Mouse (Mus musculus): ENCODE measurements around the gene Gm9837.
"Not testable (repeated sequence)": the region's sequence is repeated elsewhere in the genome, so short reads cannot be mapped to it uniquely, and the experiment has no call there.

The Gm9837 gene

DNA sequence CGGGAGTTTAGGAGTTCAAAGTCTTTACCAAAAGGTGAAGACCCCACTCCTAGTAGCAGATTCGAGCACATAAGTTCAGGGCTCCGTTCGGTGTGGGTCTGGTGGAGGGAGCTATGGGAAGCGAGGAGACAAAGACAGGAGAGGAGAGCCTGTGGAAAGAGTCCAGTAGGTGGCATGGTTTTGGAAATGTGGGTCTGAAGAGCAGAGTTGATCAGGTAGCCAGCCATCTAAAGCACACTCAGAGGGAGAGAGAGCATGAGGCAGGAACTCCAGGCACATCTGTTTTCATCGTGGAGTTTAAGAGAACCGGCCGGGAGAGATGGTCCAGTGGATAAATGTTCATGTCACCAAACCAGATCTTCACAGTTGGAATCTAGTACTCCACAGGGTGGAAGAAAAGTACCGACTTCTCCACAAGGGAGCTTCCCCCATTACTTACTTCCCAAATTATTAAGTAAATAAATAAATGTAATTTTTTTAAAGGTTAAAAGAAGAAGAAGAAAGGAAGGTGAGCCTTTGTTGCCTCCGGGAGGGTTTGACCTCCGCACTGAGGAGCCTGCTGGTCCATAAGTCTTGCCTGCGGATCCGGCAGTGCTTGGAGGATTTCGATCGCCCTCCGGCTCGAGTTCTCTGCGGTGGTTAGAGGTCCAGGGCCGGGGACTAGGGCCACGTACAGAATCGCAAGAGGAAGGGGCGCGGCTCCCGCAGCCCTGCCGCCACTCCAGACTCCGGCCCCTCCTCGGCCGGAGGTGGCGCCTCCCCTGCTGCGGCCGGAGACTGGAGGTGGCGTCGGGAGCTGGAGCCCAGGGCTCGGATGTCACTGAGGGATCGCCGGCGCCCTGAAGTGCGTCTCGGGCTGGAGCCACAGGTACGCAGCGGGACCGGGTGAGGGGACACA, 13.6 kb downstream of the Gm9837 start, which contains the start of the genes Gm10447 and Shroom1:
TSS of gene Gm10447 (minus strand) at position 637 of the 898 bp plus-strand sequence.
TSS of gene Shroom1 (plus strand) at position 732 of the 898 bp plus-strand sequence.
- no peak for DNase-seq (ENCODE audit: low read depth)

DNA sequence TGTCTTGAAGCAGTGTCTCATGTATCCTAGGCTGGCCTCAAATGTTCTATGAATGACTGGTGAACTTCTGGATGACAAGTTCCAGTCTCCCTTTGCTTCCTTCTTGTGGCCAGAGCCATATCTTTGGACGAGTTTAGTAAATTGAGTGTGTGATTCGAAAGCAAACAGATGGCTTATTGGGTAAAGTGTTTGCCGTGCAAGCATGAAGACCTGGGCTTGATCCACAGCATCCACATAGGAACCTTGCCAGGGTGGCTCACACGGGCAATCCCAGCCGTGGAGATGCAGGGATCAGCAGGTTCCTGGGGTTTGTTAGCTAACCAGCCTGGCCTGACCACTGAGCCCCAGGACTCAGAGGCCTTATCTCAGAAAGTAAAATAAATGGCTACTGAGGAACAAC, 17.2 kb downstream of the Gm9837 start:
- no peak for DNase-seq (ENCODE audit: low read depth)

DNA sequence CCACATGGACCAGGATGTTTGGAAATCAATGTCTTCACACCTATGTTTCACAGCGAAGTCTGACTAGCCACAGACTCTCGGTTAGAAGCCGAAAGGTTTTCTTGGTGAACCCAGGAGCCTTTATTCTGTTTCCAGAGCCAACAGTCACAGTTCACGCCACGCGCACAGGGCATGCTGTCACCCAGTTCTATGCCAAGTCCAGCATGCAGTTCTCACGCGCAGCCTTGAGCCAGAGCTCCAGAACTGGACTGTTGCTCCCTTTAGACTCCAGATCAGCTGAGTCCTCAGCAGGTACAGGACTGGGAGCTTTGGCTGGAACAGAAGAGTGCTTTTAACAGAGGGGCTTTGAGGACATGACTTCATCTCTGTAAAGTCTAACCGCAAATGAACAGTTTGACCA, 17.9 kb downstream of the Gm9837 start:
- no peak for DNase-seq (ENCODE audit: low read depth)

DNA sequence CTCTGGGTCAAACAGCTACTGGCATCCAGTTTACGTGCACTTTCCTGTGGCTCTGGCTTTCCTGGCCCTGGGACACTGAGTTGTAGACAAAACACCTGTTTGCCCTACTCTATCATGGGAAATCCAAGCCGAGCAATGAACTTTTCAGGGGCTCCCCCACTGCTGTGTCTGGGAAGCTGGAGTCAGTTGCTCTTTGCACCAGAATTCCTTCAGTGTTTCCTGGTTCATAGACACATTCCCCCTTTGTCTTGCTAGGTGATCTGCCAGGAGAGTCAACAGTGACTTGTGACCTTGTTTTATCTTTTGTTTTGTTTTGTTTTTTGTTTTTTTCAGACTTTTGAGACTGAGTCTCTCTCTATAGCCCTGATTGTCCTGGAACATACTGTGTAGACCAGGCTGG, 18.9 kb downstream of the Gm9837 start:
- DNase-seq (ENCODE audit: low read depth): no peak

DNA sequence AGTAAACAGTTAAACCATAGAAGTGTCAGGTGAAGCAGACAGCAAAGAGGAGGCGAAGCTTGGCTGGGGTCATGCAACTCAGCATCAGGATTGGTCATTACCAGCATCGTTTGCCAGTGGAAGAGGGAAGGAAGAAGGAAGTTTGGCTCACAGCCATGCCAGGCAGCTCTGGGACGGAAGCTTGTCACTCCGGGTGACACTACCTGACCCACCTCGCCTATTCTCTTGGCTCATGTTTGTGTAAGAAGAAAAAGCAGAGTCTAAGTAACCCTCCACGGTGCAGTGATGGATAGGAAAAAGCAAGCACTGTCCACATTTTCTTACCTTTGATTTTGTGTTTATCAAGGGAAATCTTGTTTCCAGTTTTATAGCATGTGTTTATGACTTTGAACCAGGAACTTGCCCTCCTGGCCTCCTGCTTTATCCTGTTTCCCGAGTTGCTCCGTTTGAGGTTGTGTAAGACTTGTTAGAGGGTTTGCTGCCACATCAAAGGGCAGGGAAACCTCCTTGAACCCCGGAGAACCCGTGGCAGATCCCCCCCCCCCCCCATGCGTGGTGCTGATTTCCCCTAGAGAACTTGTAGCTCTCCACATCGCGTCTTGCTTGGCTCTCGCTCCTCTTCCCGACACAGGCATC, 20.1 kb downstream of the Gm9837 start:
- DNase-seq (ENCODE audit: low read depth): no peak

DNA sequence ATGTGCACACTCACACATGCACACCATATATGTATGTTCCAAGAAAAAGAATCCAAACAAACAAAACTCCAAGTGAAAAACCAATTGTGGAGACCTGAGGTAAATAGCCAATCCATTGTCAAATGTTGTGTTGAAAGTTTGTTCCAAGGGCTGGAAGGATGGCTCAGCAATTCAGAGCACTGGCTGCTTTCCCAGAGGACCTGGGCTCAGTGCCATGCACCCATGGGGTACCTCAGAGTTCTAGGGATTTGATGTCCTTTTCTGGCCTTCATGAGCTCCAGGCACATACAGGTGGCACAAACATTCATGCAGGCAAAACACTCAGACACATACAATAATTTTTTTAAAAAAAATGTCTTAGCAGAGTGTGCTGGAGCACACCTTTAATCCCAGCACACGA, 21.8 kb downstream of the Gm9837 start:
- no peak for DNase-seq (ENCODE audit: low read depth)

DNA sequence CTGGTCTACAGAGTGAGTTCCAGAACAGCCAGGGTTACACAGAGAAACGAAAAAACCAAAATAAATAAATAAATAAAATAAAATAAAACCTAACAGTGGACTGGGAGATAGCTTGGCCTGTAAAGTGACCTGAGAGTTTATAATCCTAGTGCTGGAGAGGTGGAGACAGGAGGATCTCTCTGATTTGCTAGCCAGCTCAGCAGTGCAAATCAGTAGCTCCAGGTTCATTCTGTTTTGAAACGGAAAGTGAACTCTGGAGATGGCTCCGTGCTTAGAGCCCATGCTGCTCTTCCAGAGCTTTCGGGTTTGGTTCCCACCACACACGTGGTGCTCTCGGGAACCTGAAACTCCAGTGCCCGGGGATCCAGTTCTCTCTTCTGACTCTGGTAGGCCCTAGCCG, 22.3 kb downstream of the Gm9837 start:
- no peak for DNase-seq (ENCODE audit: low read depth)

DNA sequence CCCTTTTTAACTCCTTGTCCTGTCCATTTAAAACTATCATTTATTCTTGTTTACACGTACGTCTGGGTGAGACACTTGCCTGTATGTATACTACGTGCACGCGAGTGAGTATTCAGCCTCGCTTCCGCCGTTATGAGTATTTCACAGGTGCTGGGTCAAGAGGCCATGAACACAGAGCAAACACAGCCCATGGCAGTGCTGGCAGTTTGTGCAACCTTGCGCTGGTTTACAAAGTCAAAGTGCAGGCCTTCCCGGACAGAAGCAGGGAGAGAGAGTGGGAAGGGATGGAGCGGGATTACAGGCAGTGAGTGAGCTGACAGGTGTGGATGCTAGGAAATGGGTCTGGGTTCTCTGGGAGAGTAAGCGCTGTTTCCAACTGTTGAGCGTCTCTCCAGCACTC, 24.1 kb downstream of the Gm9837 start:
- no peak for DNase-seq (ENCODE audit: low read depth)

DNA sequence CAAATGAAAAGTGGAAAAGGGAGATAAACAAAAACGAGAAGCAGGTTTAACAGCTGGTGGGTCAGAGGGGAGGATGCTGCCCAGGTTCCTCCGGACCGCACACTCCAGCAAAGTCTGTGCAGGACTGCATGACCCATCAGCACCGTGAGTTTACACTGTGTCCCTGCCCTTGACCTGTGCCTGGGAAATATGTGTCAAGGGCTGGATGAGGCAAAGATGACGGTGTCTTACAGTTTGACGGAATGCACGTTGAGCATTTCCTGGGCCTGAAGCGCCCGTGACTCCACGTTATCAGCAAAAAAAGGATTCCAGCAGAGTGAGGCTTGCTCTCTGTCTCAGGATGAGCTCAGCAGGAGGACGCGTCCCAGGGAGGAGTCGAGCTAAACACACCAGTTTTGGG, 24.7 kb downstream of the Gm9837 start:
- DNase-seq (ENCODE audit: low read depth): no peak

DNA sequence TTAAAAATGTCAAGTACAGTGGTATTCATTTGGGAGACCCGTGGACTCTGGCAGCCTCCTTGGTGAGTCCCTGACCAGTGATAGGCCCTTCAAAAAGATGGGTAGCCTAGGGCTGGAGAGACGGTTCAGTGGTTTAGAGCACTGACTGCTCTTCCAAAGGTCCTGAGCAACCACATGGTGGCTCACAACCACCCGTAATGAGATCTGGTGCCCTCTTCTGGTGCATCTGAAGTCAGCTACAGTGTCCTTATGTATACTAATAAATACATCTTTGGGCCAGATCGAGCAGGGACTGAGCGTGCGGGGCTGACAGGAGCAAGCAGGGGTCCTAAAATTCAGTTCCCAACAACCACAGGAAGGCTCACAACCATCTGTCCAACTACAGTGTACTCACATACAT, 26.4 kb downstream of the Gm9837 start:
- no peak for DNase-seq (ENCODE audit: low read depth)

DNA sequence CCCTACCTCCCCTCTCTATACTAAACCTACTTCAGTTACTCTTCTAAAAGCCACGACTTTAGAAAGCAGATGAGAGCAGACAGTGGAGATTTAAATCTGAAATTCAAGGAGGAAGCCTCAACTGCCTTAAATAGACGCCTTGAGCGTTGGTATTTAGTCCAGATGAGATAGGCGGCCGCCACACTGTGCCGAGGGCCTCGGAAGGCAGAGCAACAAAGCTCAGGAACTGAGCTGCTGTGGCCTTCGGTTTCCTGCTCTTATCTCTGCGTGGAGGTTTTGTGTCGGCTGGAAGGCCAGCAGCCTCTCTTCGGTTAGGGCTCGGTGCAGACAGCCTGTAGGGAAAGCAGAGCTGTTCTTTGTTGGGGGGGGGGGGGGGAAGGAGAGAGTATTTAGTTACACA, 28.4 kb downstream of the Gm9837 start:
- no peak for DNase-seq (ENCODE audit: low read depth)

DNA sequence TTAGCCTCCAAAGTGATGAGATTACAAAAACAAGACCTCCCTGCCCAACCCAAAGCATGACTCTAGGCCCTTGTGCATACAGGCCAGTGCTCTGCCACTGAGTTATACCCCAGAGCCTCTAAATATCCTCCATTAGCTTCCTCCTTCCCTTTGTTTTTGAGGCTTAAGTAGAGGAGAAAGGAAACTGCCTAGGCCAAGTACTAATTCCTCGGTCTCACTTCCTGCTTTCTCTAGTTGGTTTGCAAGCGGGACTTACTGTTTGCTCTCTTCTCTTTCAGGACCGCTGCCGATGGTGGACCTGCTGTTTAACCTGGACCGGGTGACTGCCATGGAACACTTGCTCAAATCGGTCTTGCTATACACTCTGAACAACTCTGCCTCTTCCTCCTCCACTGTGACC, 33.9 kb downstream of the Gm9837 start:
- no peak for DNase-seq (ENCODE audit: low read depth)

DNA sequence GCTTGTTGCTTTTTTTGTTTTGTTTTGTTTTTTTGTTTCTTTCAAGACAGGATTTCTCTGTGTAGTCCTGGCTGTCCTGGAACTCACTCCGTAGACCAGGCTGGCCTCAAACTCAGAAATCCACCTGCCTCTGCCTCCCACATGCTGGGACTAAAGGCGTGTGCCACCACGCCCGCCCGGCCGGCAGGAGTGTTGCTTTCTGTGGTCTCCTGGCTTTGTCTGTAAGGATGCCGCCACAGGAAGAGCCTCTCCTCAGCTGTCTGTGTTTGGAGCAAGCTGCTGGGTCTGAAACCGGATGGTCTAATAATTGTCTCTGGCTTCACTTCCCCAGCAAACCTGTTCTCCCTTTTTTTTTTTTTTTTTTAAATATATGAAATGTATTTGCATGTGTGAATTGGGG, 34.8 kb downstream of the Gm9837 start:
- DNase-seq (ENCODE audit: low read depth): no peak

DNA sequence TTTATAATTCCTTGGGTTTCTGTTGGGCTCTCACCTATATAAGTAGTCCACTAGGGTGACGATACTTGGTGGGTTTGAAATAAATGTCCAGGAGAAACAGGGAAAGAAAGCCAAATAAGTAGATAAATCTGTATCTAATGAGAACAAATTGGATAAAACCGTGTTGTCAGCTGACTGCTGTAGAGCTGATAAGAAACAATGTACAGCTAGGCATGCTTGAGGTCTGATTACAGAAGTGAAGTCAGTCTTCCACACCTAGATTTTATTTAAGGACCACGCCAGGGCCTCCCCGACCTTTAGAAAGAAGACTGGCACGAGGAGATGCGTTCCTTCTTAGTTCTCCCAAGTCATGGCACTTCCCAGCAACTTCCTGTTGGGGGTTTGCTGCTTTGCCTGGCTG, 37.2 kb downstream of the Gm9837 start:
- DNase-seq (ENCODE audit: low read depth): peak; percentile 37

DNA sequence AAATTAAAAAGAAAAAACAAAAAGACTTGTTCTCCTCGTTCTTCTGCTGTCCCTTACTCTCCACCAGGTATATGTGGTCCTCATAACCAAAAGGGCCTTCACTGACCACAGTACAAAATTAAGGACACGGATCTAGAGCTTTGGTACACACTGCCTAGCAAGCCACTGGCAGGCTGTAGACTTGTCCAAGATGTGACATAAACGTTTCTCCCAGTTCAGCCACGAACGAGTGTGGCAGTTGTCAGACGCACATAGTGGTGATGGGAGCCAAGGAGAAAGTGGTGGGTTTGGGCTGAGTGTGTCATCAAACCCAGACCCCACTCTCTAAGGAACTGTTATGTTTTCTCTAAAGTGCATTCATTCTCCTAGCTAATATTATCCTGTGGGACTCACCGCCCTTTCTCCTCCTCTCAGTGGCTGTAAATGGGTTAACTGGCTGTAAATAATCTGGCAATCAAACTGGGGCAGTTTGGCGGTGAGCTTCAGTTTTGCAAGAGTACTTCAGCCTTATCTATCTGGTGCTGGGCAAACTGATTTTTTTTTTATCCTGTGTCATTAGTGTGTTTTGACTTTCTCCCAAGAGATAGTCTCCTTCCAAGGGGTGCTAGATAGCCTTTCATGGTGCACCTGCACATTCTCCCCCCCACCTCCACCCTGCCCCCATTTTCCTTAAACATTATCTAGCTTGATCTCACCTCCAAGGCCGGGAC, 38.8 kb downstream of the Gm9837 start:
- peak; percentile 54 for DNase-seq (ENCODE audit: low read depth)

DNA sequence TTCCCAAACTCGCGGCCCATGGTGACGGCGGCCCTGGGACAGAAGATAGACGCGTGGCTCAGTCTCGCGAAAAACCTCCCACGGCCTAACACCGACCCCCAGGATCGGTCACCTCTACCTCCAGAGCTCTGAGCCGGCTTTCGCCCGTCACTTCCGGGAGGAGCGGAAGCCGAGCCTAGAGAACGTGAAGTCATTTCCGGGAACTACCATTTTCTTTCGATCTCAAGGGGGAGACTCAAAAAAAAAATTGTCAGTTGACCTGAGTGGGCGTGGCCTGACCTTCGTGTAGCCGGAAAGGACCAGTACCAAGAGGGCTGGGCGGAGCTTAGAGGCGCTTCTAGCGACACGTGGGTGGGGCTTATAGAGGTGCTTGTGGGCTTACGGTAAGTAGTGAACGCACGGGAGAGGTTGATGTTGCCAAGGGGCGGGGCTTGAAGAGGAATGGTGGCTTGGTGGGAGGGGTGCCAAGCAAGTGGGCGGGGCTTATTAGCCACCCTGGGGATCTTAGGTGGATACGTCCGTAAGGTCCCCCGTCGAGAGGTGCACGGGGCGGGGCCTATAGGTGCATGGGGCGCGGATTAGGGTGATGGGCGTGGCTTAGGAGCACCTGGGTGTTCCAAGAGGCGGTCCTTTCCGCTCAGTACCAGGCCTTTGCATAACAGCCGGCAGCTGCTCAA, 39.5 kb downstream of the Gm9837 start, which contains the start of the genes Uqcrq and Gdf9:
TSS of gene Uqcrq (minus strand) at position 162 of the 677 bp plus-strand sequence.
TSS of gene Gdf9 (plus strand) at position 354 of the 677 bp plus-strand sequence.
- DNase-seq (ENCODE audit: low read depth): peak; percentile 100

DNA sequence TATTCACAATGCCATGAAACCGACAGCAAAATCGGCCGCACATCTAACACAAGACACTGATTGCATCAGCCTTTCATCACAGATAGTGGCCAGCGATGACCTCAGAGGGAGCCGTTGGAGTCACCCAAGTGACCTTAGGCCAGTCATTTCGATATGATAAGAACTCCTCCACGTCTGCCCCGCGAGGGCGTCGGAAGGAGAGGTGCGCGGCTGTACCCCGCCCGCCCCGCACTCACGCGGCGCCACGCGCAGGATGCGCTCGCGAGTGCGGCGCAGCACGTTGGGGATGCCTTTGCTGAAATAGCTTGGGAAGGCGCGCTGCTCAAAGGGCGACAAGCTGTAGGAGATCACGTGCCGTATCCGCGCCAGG, 40.0 kb downstream of the Gm9837 start:
- no peak for DNase-seq (ENCODE audit: low read depth)

DNA sequence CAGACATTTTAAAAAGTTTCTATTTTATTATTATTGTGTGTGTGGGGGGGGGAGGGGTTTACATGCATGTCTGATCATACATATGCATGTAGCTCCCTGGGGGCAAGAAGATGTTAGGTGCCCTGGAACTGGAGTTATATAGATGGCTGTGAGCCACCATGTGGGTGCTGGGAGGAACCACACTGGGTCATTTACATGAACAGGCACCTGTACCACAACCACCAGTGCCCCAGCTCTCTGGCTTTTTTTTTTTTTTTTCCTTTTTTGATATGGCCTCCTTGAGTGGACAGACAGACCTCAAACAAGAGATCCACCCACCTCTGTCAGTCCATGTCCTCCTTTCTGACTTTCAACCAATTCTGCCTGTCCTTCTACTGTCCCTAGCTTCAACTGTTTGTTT, 41.1 kb downstream of the Gm9837 start:
- no peak for DNase-seq (ENCODE audit: low read depth)

DNA sequence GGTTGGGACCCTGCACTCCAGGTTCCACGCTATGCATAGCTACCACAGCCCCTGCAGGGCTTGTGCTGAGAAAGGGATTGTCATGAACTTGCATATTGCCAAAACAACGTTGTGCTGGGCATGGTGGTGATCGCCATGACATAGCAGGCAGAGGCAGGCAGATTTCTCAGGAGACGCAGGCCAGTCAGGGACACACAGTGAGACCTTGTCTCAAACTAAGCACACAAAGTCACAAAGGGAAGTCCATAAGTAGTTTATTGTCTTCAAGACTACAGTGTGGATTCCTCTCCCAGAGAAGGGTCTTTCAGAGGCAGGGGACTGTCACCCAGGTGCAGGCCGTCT, 41.6 kb downstream of the Gm9837 start:
- no peak for DNase-seq (ENCODE audit: low read depth)

DNA sequence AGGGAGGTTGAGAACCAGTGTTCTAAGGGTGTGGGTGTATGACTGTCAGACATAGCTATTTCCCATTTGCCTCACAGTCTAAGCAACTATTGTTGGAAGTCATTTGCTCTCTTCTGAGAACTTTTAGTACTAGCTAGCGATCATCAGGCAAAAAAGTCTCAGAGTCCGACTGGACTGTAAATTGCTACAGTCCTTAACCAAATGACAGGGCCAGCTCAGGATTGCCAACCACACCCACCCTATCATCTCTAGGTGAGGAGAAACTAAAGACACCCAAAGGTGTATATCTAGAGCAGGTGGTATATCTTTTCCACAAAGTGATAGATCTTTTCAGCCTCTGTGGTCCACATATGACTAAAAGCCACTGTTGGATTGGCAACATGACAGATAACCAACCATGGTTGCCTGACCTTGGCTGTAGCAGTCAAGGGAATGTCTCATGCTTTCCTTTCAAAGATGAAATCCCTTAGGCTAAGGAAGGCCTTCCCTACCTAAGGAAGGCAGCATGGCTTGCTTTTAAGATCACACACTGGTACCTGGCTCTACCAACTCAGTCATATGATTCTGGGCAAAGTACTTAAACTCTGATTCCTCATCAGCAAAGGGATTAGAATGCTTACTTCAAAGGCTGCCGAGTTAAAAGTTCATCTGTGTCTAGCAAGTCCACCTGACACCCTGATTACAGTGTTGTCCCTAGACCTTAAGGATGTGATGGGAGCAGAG, 42.1 kb downstream of the Gm9837 start:
- no peak for DNase-seq (ENCODE audit: low read depth)

DNA sequence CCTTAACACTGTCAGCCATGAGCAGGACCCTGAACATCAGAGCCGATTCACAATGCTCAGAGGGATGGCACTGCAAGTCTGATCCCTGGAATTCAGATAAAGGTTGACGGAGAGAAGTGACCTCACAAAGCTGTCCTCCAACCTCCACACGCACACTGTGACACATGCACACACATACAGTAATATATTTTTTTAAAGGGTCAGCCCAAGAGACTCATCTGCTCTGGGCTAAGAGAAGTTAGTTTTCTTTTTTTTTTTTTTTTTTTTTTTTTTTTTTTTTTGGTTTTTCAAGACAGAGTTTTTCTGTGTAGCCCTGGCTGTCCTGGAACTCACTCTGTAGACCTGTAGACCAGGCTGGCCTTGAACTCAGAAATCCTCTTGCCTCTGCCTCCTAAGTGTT, 43.4 kb downstream of the Gm9837 start:
- DNase-seq (ENCODE audit: low read depth): not testable (repeated sequence)

Measured in c-Kit-positive CD71-positive TER-119-negative erythroid progenitor cells, embryonic 14.5 days (primary cell).